Mouse (Mus musculus) embryonic facial prominence, embryonic 13.5 days (tissue): Measurements from ENCODE around the gene Klrb1. TPM values are rescaled to one million over a fixed set of nuclear protein-coding genes. Genes with fewer than 3 reads are reported as not detected.
A peak's percentile ranks its signal among the peaks of the same experiment; 100 is the strongest.
"Not testable (repeated sequence)": the region's sequence is repeated elsewhere in the genome, so short reads cannot be mapped to it uniquely, and the experiment has no call there.

ENCODE experiments used
- ATAC-seq: fragments of 200-750 bp; cut with Nextera tagmentation; 2 replicates; pipeline ENCODE4 v1.8.0; 2017; ENCODE audit warnings: low read depth; ENCODE audit not compliant: insufficient number of reproducible peaks, insufficient read depth, low FRiP score, low TSS enrichment
- H3K27ac ChIP-seq: fragments of 300-500 bp; sonication (generic); 2 replicates; pipeline ENCODE4 v1.5.1; 2015; ENCODE audit warnings: moderate library complexity, mild to moderate bottlenecking, inconsistent platforms
- H3K27me3 ChIP-seq: fragments of 300-500 bp; sonication (generic); 2 replicates; pipeline ENCODE4 v1.6.1; 2015; ENCODE audit warnings: mild to moderate bottlenecking, inconsistent platforms
- H3K36me3 ChIP-seq: fragments of 300-500 bp; sonication (generic); 2 replicates; pipeline ENCODE4 v1.6.1; 2015; ENCODE audit warnings: mild to moderate bottlenecking, inconsistent platforms
- H3K4me1 ChIP-seq: fragments of 300-500 bp; sonication (generic); 2 replicates; pipeline ENCODE4 v1.6.1; 2015; ENCODE audit warnings: inconsistent platforms
- H3K4me2 ChIP-seq: fragments of 300-500 bp; sonication (generic); 2 replicates; pipeline ENCODE4 v1.6.1; 2015; ENCODE audit warnings: moderate library complexity, mild to moderate bottlenecking, inconsistent platforms
- H3K4me3 ChIP-seq: fragments of 300-500 bp; sonication (generic); 2 replicates; pipeline ENCODE4 v1.5.1; 2015; ENCODE audit warnings: mild to moderate bottlenecking, inconsistent platforms
- H3K9ac ChIP-seq: fragments of 300-500 bp; sonication (generic); 2 replicates; pipeline ENCODE4 v1.6.1; 2015; ENCODE audit warnings: mild to moderate bottlenecking, inconsistent platforms
- H3K9me3 ChIP-seq: fragments of 300-500 bp; sonication (generic); 2 replicates; pipeline ENCODE4 v1.6.1; 2016; ENCODE audit warnings: inconsistent platforms
- WGBS: fragments of 180-500 bp; shearing (Covaris S2); methylation state at CpG from one replicate; pipeline ENCODE4 v1.1.7; 2015; ENCODE audit warnings: mixed read lengths; 5-methylcytosine and 5-hydroxymethylcytosine counted together
- polyA plus RNA-seq: library from polyadenylated mRNA; unstranded; fragments of >200 nt; fragmentation: Nextera tagmentation; extraction: Ambion mirVana; gene quantifications from 2 replicates; pipeline ENCODE4 v1.2.1, GENCODE M21; 2015

Klrb1 gene
- not detected in 2 replicates for polyA plus RNA-seq

- Histone ChIP-seq H3K36me3 (no peaks in the 10 kb centered on the region), H3K27ac (no peak within 1 kb of the TSS), H3K27me3 (no peaks in the 10 kb centered on the region), H3K4me2 (no peak within 1 kb of the TSS), H3K9me3 (no peaks in the 10 kb centered on the region; the same call in 1 of the 2 replicates), H3K4me1 (no peaks in the 10 kb centered on the region), H3K9ac (no peak within 1 kb of the TSS), H3K4me3 (no peak within 1 kb of the TSS)
- ATAC-seq = no peak
- WGBS = 86% methylated on average over 4 of the region's 4 CpGs
Measured at GRCm38 (mm10) chr6:128722959-128723358, at the start of gene Klrb1. Gene Klrb1 (minus strand): TSS chr6:128723059.

GRCm38 (mm10) chr6:128769481-128770253 lies 46.8 kb upstream of the Klrb1 start:
- Histone ChIP-seq H3K9me3 (no peaks in the 10 kb centered on the region), H3K4me2 (peak overlapping the region; percentile 39), H3K9ac (0 out of 2 replicates have a peak overlapping the region, but pooled peaks have one; percentile 51), H3K36me3 (no peaks in the 10 kb centered on the region), H3K27ac (no peak overlapping the region), H3K27me3 (no peaks in the 10 kb centered on the region), H3K4me1 (peaks cover 8% of the 10 kb centered on the region; the same call in 1 of the 2 replicates), H3K4me3 (no peak overlapping the region)
- no peak for ATAC-seq
- 71% methylated on average over 10 of the region's 10 CpGs for WGBS

- Histone ChIP-seq H3K4me1 (peaks cover 9% of the 10 kb centered on the region; the same call in 1 of the 2 replicates), H3K4me2 (no peak overlapping the region), H3K27me3 (no peaks in the 10 kb centered on the region), H3K27ac (no peak overlapping the region), H3K9ac (no peak overlapping the region), H3K9me3 (no peaks in the 10 kb centered on the region), H3K4me3 (no peak overlapping the region), H3K36me3 (no peaks in the 10 kb centered on the region)
- no peak for ATAC-seq
- WGBS = 72% methylated on average over 4 of the region's 4 CpGs
Measured at GRCm38 (mm10) chr6:128768047-128768446, 45.2 kb upstream of the Klrb1 start.

GRCm38 (mm10) chr6:128766486-128767254 lies 43.8 kb upstream of the Klrb1 start:
- H3K4me3 ChIP-seq, H3K36me3 ChIP-seq, ATAC-seq, H3K27me3 ChIP-seq, H3K4me2 ChIP-seq, H3K9me3 ChIP-seq, H3K9ac ChIP-seq, H3K27ac ChIP-seq: not testable (repeated sequence)
- H3K4me1 ChIP-seq = peaks cover 14% of the 10 kb centered on the region; the same call in 1 of the 2 replicates
- 67% methylated on average over 6 of the region's 6 CpGs for WGBS

- 86% methylated on average over 1 of the region's 1 CpGs for WGBS
- H3K36me3 ChIP-seq = no peaks in the 10 kb centered on the region
- no peaks in the 10 kb centered on the region for H3K27me3 ChIP-seq
- ATAC-seq = no peak
- no peak overlapping the region for H3K27ac ChIP-seq
- no peaks in the 10 kb centered on the region for H3K9me3 ChIP-seq
- H3K4me1 ChIP-seq = peaks cover 15% of the 10 kb centered on the region
- no peak overlapping the region for H3K4me2 ChIP-seq
- H3K9ac ChIP-seq = no peak overlapping the region
- H3K4me3 ChIP-seq = no peak overlapping the region
Measured at GRCm38 (mm10) chr6:128765211-128765610, 42.4 kb upstream of the Klrb1 start.

GRCm38 (mm10) chr6:128764598-128764997 lies 41.7 kb upstream of the Klrb1 start:
- H3K4me3 ChIP-seq = peak overlapping the region; percentile 59
- H3K9ac ChIP-seq = peak overlapping the region; percentile 61
- no peak for ATAC-seq
- H3K27ac ChIP-seq = peak overlapping the region; percentile 16; the same call in 1 of the 2 replicates
- H3K36me3 ChIP-seq = no peaks in the 10 kb centered on the region
- peaks cover 11% of the 10 kb centered on the region for H3K4me1 ChIP-seq
- no peaks in the 10 kb centered on the region for H3K27me3 ChIP-seq
- no peaks in the 10 kb centered on the region for H3K9me3 ChIP-seq
- H3K4me2 ChIP-seq = peak overlapping the region; percentile 55
- WGBS = 19% methylated on average over 5 of the region's 5 CpGs

GRCm38 (mm10) chr6:128763736-128764523 lies 41.1 kb upstream of the Klrb1 start:
- H3K9ac ChIP-seq = peak overlapping the region; percentile 73
- WGBS = 1% methylated on average over 30 of the region's 30 CpGs
- H3K27me3 ChIP-seq = no peaks in the 10 kb centered on the region
- ATAC-seq = peak; percentile 95
- peak overlapping the region; percentile 87 for H3K27ac ChIP-seq
- peaks cover 8% of the 10 kb centered on the region for H3K4me1 ChIP-seq
- no peaks in the 10 kb centered on the region for H3K36me3 ChIP-seq
- H3K4me3 ChIP-seq = peak overlapping the region; percentile 59
- peak overlapping the region; percentile 64 for H3K4me2 ChIP-seq
- H3K9me3 ChIP-seq = no peaks in the 10 kb centered on the region

GRCm38 (mm10) chr6:128762892-128763670 lies 40.2 kb upstream of the Klrb1 start:
- H3K9me3 ChIP-seq, H3K36me3 ChIP-seq, H3K27me3 ChIP-seq, H3K4me1 ChIP-seq, ATAC-seq: not testable (repeated sequence)
- WGBS = 73% methylated on average over 10 of the region's 10 CpGs
- Histone ChIP-seq H3K4me3 (peak overlapping the region; percentile 59), H3K4me2 (peak overlapping the region; percentile 64), H3K27ac (peak overlapping the region; percentile 87), H3K9ac (peak overlapping the region; percentile 73)

GRCm38 (mm10) chr6:128761144-128761540 lies 38.3 kb upstream of the Klrb1 start:
- Histone ChIP-seq H3K27me3 (no peaks in the 10 kb centered on the region), H3K4me2 (peak overlapping the region; percentile 58), H3K4me3 (peak overlapping the region; percentile 61), H3K27ac (no peak overlapping the region; the same call in 1 of the 2 replicates), H3K9me3 (no peaks in the 10 kb centered on the region), H3K9ac (peak overlapping the region; percentile 61), H3K4me1 (peaks cover 8% of the 10 kb centered on the region), H3K36me3 (no peaks in the 10 kb centered on the region)
- WGBS = 40% methylated on average over 5 of the region's 5 CpGs
- ATAC-seq = no peak

GRCm38 (mm10) chr6:128760416-128761143 lies 37.7 kb upstream of the Klrb1 start:
- H3K9ac ChIP-seq = peak overlapping the region; percentile 75
- under 1% methylated on average over 44 of the region's 44 CpGs for WGBS
- H3K36me3 ChIP-seq, H3K27me3 ChIP-seq, H3K9me3 ChIP-seq, H3K4me1 ChIP-seq: not testable (repeated sequence)
- H3K27ac ChIP-seq = peak overlapping the region; percentile 85
- H3K4me3 ChIP-seq = peak overlapping the region; percentile 61
- peak overlapping the region; percentile 58 for H3K4me2 ChIP-seq
- ATAC-seq = peak; percentile 69
